Mouse (Mus musculus) myocyte (in vitro differentiated cells): ENCODE measurements at regions not wholly inside any gene's neighbourhood (a gene's known extent, or its start where the extent isn't known, plus 50 kb on each side); places are given as distances from the start of the nearest gene placed in this dataset.

Experiments used
- MAX ChIP-seq: IDR thresholded peaks from one replicate; pipeline ENCODE4 v1.6.1; 2011; ENCODE audit warnings: low read depth, mild to moderate bottlenecking, control low read depth
- POLR2A ChIP-seq: IDR thresholded peaks from one replicate; pipeline ENCODE4 v1.6.1; 2011; ENCODE audit warnings: low read depth, mild to moderate bottlenecking, control low read depth, moderate library complexity; ENCODE audit not compliant: insufficient read length
- POLR2AphosphoS2 ChIP-seq: IDR thresholded peaks from one replicate; pipeline ENCODE4 v1.6.1; 2011; ENCODE audit warnings: low read depth, control low read depth; ENCODE audit not compliant: insufficient read length
- SRF ChIP-seq: IDR thresholded peaks from one replicate; pipeline ENCODE4 v1.6.1; 2011; ENCODE audit warnings: low read depth; ENCODE audit not compliant: control insufficient read depth, insufficient read length

GRCm38 (mm10) chr12:25553656-25554055 is 456.7 kb upstream of the Id2 start:
- TF ChIP-seq POLR2A: no peak
- TF ChIP-seq SRF: no peak
- no peak for TF ChIP-seq MAX
- no peak for TF ChIP-seq POLR2AphosphoS2
